Mouse (Mus musculus) left cerebral cortex, adult 9 months (tissue): ENCODE results near the gene Kat7.
A peak's percentile ranks its signal among the peaks of the same experiment; 100 is the strongest.

Experiments used
- DNase-seq, 2 experiments: peaks; one replicate each; pipeline ENCODE4 v3.0.0; 2022; ENCODE audit warnings: low spot score in 2 of 2

Kat7 gene

GRCm38 (mm10) chr11:95333805-95334204 is 23.8 kb upstream of the Kat7 start:
- no peak for DNase-seq

GRCm38 (mm10) chr11:95333209-95333608 is 23.2 kb upstream of the Kat7 start:
- DNase-seq: no peak

- DNase-seq: no peak
Observed at GRCm38 (mm10) chr11:95330662-95331061, 20.6 kb upstream of the Kat7 start.

- DNase-seq: no peak
Observed at GRCm38 (mm10) chr11:95328629-95329028, 18.6 kb upstream of the Kat7 start.

GRCm38 (mm10) chr11:95326243-95326642 is 16.2 kb upstream of the Kat7 start:
- no peak for DNase-seq

- no peak for DNase-seq
Observed at GRCm38 (mm10) chr11:95325832-95326231, 15.8 kb upstream of the Kat7 start.

GRCm38 (mm10) chr11:95324181-95324580 is 14.1 kb upstream of the Kat7 start:
- no peak for DNase-seq

GRCm38 (mm10) chr11:95320010-95320409 is 10.0 kb upstream of the Kat7 start:
- no peak for DNase-seq

- no peak for DNase-seq
Observed at GRCm38 (mm10) chr11:95319506-95319905, 9.5 kb upstream of the Kat7 start.

GRCm38 (mm10) chr11:95318116-95318515 is 8.1 kb upstream of the Kat7 start:
- no peak for DNase-seq

- DNase-seq: no peak
Observed at GRCm38 (mm10) chr11:95315215-95315955, 5.3 kb upstream of the Kat7 start.

GRCm38 (mm10) chr11:95311425-95311807 is 1.4 kb upstream of the Kat7 start:
- no peak for DNase-seq

- DNase-seq: no peak
Observed at GRCm38 (mm10) chr11:95310648-95311424, 790 bp upstream of the Kat7 start.

GRCm38 (mm10) chr11:95309510-95310006 is 488 bp downstream of the Kat7 start:
- DNase-seq: peak; percentile 97 to 99

GRCm38 (mm10) chr11:95307526-95307925 is 2.5 kb downstream of the Kat7 start:
- DNase-seq: no peak

GRCm38 (mm10) chr11:95305600-95305999 is 4.4 kb downstream of the Kat7 start:
- no peak for DNase-seq

GRCm38 (mm10) chr11:95301772-95302171 is 8.3 kb downstream of the Kat7 start:
- no peak for DNase-seq

GRCm38 (mm10) chr11:95299886-95300285 is 10.2 kb downstream of the Kat7 start:
- DNase-seq: no peak

GRCm38 (mm10) chr11:95298146-95298545 is 11.9 kb downstream of the Kat7 start:
- no peak for DNase-seq

- DNase-seq: no peak
Observed at GRCm38 (mm10) chr11:95295736-95296135, 14.3 kb downstream of the Kat7 start.

- no peak for DNase-seq
Observed at GRCm38 (mm10) chr11:95293017-95293624, 16.9 kb downstream of the Kat7 start.

GRCm38 (mm10) chr11:95291998-95292397 is 18.0 kb downstream of the Kat7 start:
- no peak for DNase-seq

- DNase-seq: no peak
Observed at GRCm38 (mm10) chr11:95282331-95282730, 27.7 kb downstream of the Kat7 start.
